Mouse (Mus musculus): ENCODE data around the gene Rpa1. TPM values are rescaled to one million over a fixed set of nuclear protein-coding genes. Genes with fewer than 3 reads are reported as not detected.

Rpa1 gene
- polyA plus RNA-seq, 1 experiment from 2014 or later: 61.4 TPM

GRCm38 (mm10) chr11:75344716-75345115, 3.4 kb downstream of the Rpa1 start:
- WGBS: 96% methylated on average over 5 of the region's 5 CpGs
- H3K4me3 ChIP-seq: no peak overlapping the region
- peaks cover 18% of the 10 kb centered on the region for H3K4me1 ChIP-seq (replicated peaks)
- H3K9ac ChIP-seq: no peak overlapping the region
- H3K27ac ChIP-seq (replicated peaks): no peak overlapping the region
- no peak overlapping the region for H3K4me2 ChIP-seq
- no peaks in the 10 kb centered on the region for H3K27me3 ChIP-seq
- H3K36me3 ChIP-seq: peaks cover 6% of the 10 kb centered on the region; the same call in 1 of the 2 replicates
- ATAC-seq (ENCODE audit: low FRiP score, low read depth): no peak
- no peaks in the 10 kb centered on the region for H3K9me3 ChIP-seq

GRCm38 (mm10) chr11:75344163-75344562, 4.0 kb downstream of the Rpa1 start:
- Histone ChIP-seq H3K4me1 (replicated peaks) (peaks cover 18% of the 10 kb centered on the region), H3K9me3 (no peaks in the 10 kb centered on the region), H3K4me3 (no peak overlapping the region), H3K27me3 (no peaks in the 10 kb centered on the region), H3K36me3 (peaks cover 10% of the 10 kb centered on the region), H3K9ac (no peak overlapping the region), H3K4me2 (no peak overlapping the region), H3K27ac (replicated peaks) (no peak overlapping the region)
- 71% methylated on average over 2 of the region's 2 CpGs for WGBS
- ATAC-seq (ENCODE audit: low FRiP score, low read depth): no peak

GRCm38 (mm10) chr11:75343096-75343495, 5.0 kb downstream of the Rpa1 start:
- H3K36me3 ChIP-seq: peaks cover 13% of the 10 kb centered on the region
- H3K4me1 ChIP-seq (replicated peaks): peaks cover 14% of the 10 kb centered on the region
- 88% methylated on average over 2 of the region's 2 CpGs for WGBS
- ATAC-seq (ENCODE audit: low FRiP score, low read depth): no peak
- H3K9ac ChIP-seq: no peak overlapping the region
- no peaks in the 10 kb centered on the region for H3K9me3 ChIP-seq
- H3K4me2 ChIP-seq: no peak overlapping the region
- H3K27ac ChIP-seq (replicated peaks): no peak overlapping the region
- no peaks in the 10 kb centered on the region for H3K27me3 ChIP-seq
- no peak overlapping the region for H3K4me3 ChIP-seq

GRCm38 (mm10) chr11:75340698-75341345, 7.3 kb downstream of the Rpa1 start:
- WGBS: 60% methylated on average over 12 of the region's 12 CpGs
- Histone ChIP-seq H3K9me3 (no peaks in the 10 kb centered on the region), H3K9ac (no peak overlapping the region), H3K4me3 (no peak overlapping the region), H3K4me1 (replicated peaks) (no peaks in the 10 kb centered on the region), H3K27ac (replicated peaks) (0 out of 2 replicates have a peak overlapping the region, but pooled peaks have one; percentile 33), H3K4me2 (no peak overlapping the region), H3K27me3 (no peaks in the 10 kb centered on the region), H3K36me3 (peaks cover 13% of the 10 kb centered on the region)
- no peak for ATAC-seq (ENCODE audit: low FRiP score, low read depth)

- Histone ChIP-seq H3K4me3 (no peak overlapping the region), H3K9ac (no peak overlapping the region), H3K4me1 (replicated peaks) (no peaks in the 10 kb centered on the region), H3K36me3 (peaks cover 13% of the 10 kb centered on the region), H3K4me2 (no peak overlapping the region), H3K27me3 (no peaks in the 10 kb centered on the region), H3K9me3 (no peaks in the 10 kb centered on the region), H3K27ac (replicated peaks) (0 out of 2 replicates have a peak overlapping the region, but pooled peaks have one; percentile 33)
- 89% methylated on average over 14 of the region's 14 CpGs for WGBS
- ATAC-seq (ENCODE audit: low FRiP score, low read depth): no peak
Observed at GRCm38 (mm10) chr11:75340076-75340475, 8.0 kb downstream of the Rpa1 start.

- peaks cover 13% of the 10 kb centered on the region for H3K36me3 ChIP-seq
- H3K27me3 ChIP-seq: no peaks in the 10 kb centered on the region
- no peaks in the 10 kb centered on the region for H3K4me1 ChIP-seq (replicated peaks)
- no peaks in the 10 kb centered on the region for H3K9me3 ChIP-seq
- no peak overlapping the region for H3K4me3 ChIP-seq
- no peak for ATAC-seq (ENCODE audit: low FRiP score, low read depth)
- no peak overlapping the region for H3K27ac ChIP-seq (replicated peaks)
- no peak overlapping the region for H3K9ac ChIP-seq
- no peak overlapping the region for H3K4me2 ChIP-seq
- 92% methylated on average over 7 of the region's 7 CpGs for WGBS
Observed at GRCm38 (mm10) chr11:75337246-75337645, 10.9 kb downstream of the Rpa1 start.

- no peaks in the 10 kb centered on the region for H3K4me1 ChIP-seq (replicated peaks)
- no peak for ATAC-seq (ENCODE audit: low FRiP score, low read depth)
- H3K27ac ChIP-seq (replicated peaks): 0 out of 2 replicates have a peak overlapping the region, but pooled peaks have one; percentile 8
- WGBS: 77% methylated on average over 8 of the region's 8 CpGs
- H3K4me3 ChIP-seq: no peak overlapping the region
- H3K4me2 ChIP-seq: no peak overlapping the region
- H3K27me3 ChIP-seq: no peaks in the 10 kb centered on the region
- H3K9me3 ChIP-seq: no peaks in the 10 kb centered on the region
- no peak overlapping the region for H3K9ac ChIP-seq
- peaks cover 13% of the 10 kb centered on the region for H3K36me3 ChIP-seq
Observed at GRCm38 (mm10) chr11:75336676-75337075, 11.4 kb downstream of the Rpa1 start.

- Histone ChIP-seq H3K4me3 (no peak overlapping the region), H3K4me1 (replicated peaks) (peaks cover 10% of the 10 kb centered on the region; the same call in 1 of the 2 replicates), H3K4me2 (no peak overlapping the region), H3K27me3 (no peaks in the 10 kb centered on the region), H3K36me3 (peaks cover 6% of the 10 kb centered on the region), H3K9ac (no peak overlapping the region), H3K27ac (replicated peaks) (no peak overlapping the region), H3K9me3 (no peaks in the 10 kb centered on the region)
- no peak for ATAC-seq (ENCODE audit: low FRiP score, low read depth)
- WGBS: 89% methylated on average over 7 of the region's 7 CpGs
Observed at GRCm38 (mm10) chr11:75325969-75326311, 22.2 kb downstream of the Rpa1 start.

GRCm38 (mm10) chr11:75325116-75325968, 22.8 kb downstream of the Rpa1 start:
- WGBS: 75% methylated on average over 16 of the region's 16 CpGs
- ATAC-seq (ENCODE audit: low FRiP score, low read depth): no peak
- H3K27ac ChIP-seq (replicated peaks): no peak overlapping the region

GRCm38 (mm10) chr11:75324433-75324832, 23.7 kb downstream of the Rpa1 start:
- WGBS: 96% methylated on average over 2 of the region's 2 CpGs
- no peaks in the 10 kb centered on the region for H3K27me3 ChIP-seq
- H3K4me3 ChIP-seq: no peak overlapping the region
- ATAC-seq (ENCODE audit: low FRiP score, low read depth): no peak
- H3K4me2 ChIP-seq: no peak overlapping the region
- H3K4me1 ChIP-seq (replicated peaks): peaks cover 10% of the 10 kb centered on the region; the same call in 1 of the 2 replicates
- peaks cover 6% of the 10 kb centered on the region for H3K36me3 ChIP-seq
- no peaks in the 10 kb centered on the region for H3K9me3 ChIP-seq
- H3K27ac ChIP-seq (replicated peaks): no peak overlapping the region
- H3K9ac ChIP-seq: no peak overlapping the region

More at GRCm38 (mm10) chr11:75325116-75325968, 22.8 kb downstream of the Rpa1 start:
- Histone ChIP-seq H3K9ac (no peak overlapping the region), H3K36me3 (peaks cover 6% of the 10 kb centered on the region), H3K9me3 (no peaks in the 10 kb centered on the region), H3K4me3 (no peak overlapping the region), H3K27me3 (no peaks in the 10 kb centered on the region), H3K4me1 (replicated peaks) (peaks cover 10% of the 10 kb centered on the region; the same call in 1 of the 2 replicates), H3K4me2 (no peak overlapping the region)

GRCm38 (mm10) chr11:75323326-75323737, 24.8 kb downstream of the Rpa1 start:
- H3K27me3 ChIP-seq: no peaks in the 10 kb centered on the region
- no peak overlapping the region for H3K9ac ChIP-seq
- no peak overlapping the region for H3K4me2 ChIP-seq
- 82% methylated on average over 8 of the region's 8 CpGs for WGBS
- H3K4me1 ChIP-seq (replicated peaks): peaks cover 21% of the 10 kb centered on the region
- no peaks in the 10 kb centered on the region for H3K9me3 ChIP-seq
- no peak for ATAC-seq (ENCODE audit: low FRiP score, low read depth)
- H3K36me3 ChIP-seq: peaks cover 4% of the 10 kb centered on the region
- no peak overlapping the region for H3K27ac ChIP-seq (replicated peaks)
- no peak overlapping the region for H3K4me3 ChIP-seq

- Histone ChIP-seq H3K9ac (no peak overlapping the region), H3K4me1 (replicated peaks) (peaks cover 19% of the 10 kb centered on the region), H3K27ac (replicated peaks) (0 out of 2 replicates have a peak overlapping the region, but pooled peaks have one; percentile 34), H3K9me3 (no peaks in the 10 kb centered on the region), H3K27me3 (no peaks in the 10 kb centered on the region), H3K4me3 (no peak overlapping the region), H3K4me2 (0 out of 2 replicates have a peak overlapping the region, but pooled peaks have one; percentile 0), H3K36me3 (peaks cover 4% of the 10 kb centered on the region; the same call in 1 of the 2 replicates)
- WGBS: 64% methylated on average over 5 of the region's 5 CpGs
- no peak for ATAC-seq (ENCODE audit: low FRiP score, low read depth)
Observed at GRCm38 (mm10) chr11:75319246-75319645, 28.9 kb downstream of the Rpa1 start.

Measured in hindbrain, embryonic 15.5 days (tissue).